Mouse (Mus musculus) retina, adult 2 months (tissue): ENCODE data around the gene Smco1.

ENCODE experiments used
- DNase-seq: peaks from one replicate; pipeline ENCODE4 v3.0.0-alpha.2; 2012; ENCODE audit warnings: low read depth, low spot score

Gene Smco1

GRCm38 (mm10) chr16:32311970-32312369 lies 40.7 kb downstream of the Smco1 start:
- no peak for DNase-seq

- DNase-seq = no peak
These were observed 41.1 kb downstream of the Smco1 start for GRCm38 (mm10) chr16:32312386-32312785.

GRCm38 (mm10) chr16:32312859-32313258 lies 41.6 kb downstream of the Smco1 start:
- DNase-seq = no peak

- DNase-seq = no peak
These were observed 45.3 kb downstream of the Smco1 start for GRCm38 (mm10) chr16:32316601-32317000.

GRCm38 (mm10) chr16:32323953-32324352 lies 52.7 kb downstream of the Smco1 start:
- no peak for DNase-seq
